Mouse (Mus musculus) heart, adult 2 months (tissue): ENCODE measurements around the gene Gm11168.
"Not testable (repeated sequence)": the region's sequence is repeated elsewhere in the genome, so short reads cannot be mapped to it uniquely, and the experiment has no call there.

Source experiments
- CTCF ChIP-seq: fragments of 200-600 bp; IDR thresholded peaks from 2 replicates; pipeline ENCODE4 v1.8.1; 2022; ENCODE audit warnings: antibody characterized with exemption, mild to moderate bottlenecking, moderate library complexity
- EP300 ChIP-seq: fragments of 200-500 bp; IDR thresholded peaks from 2 replicates; pipeline ENCODE4 v1.6.1; 2011; ENCODE audit warnings: low read depth, low read length, control low read depth; ENCODE audit not compliant: insufficient read depth
- POLR2A ChIP-seq: fragments of 200-500 bp; IDR thresholded peaks from 2 replicates; pipeline ENCODE4 v1.6.1; 2011; ENCODE audit warnings: mild to moderate bottlenecking, low read depth, low read length, control low read depth; ENCODE audit not compliant: insufficient read depth

- TF ChIP-seq CTCF, EP300, POLR2A: not testable (repeated sequence)
These were observed 9.7 kb downstream of the Gm11168 start, which contains the start of gene Gm10721 for GRCm38 (mm10) chr9:3012733-3013279.
